ENCODE assay signal across 31 mouse cellular contexts in the genomic region with DNA sequence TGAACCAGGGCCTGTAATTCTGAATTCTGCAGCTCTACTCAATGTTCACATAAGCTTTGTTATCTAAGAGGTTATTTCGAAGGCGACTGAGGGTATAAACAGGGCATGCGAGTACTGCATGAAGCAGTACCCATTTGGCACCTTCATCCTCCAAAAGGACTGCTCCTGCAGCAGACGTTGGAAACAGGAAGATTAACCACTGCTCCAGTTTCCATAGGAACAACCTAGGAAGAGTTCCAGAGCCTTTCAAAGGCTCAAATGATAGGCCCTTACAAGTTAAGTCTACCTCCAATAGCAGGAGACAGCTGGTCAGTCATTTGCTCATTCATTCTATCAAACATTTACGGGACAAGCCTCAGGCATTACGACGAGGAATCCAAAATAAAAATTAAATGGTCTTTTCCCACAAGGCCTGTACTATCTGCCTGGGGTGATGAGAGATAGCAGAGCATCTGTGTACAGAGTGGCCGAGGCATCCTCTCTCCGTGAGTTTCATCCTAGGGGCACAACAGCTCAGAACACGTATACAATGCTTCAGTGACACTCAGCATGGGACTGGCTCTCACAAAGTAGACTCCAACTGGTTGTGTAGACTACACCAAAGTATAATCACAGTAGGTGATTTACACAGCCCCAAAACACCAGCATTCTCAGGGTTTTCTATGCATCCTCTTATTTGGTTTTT. TPM values are rescaled to one million over a fixed set of nuclear protein-coding genes. Genes with fewer than 3 reads are reported as not detected.
A peak's percentile ranks its signal among the peaks of the same experiment; 100 is the strongest.
DNase-seq lines count a peak whose midpoint lies in the region; ATAC-seq and TF ChIP-seq lines count a peak whose summit lies in the region.
"Had no signal": no experiment of that assay in that cellular context is flagged by ENCODE, and none has a peak within 500 bp of the region (broad histone marks: within the 10 kb centered on the region; RNA-seq: fewer than 3 reads in every experiment).

No protein-coding gene starts in this region.

- H3K36me3 ChIP-seq in forebrain, postnatal 0 days (ENCODE audit: insufficient read depth): no peaks in the 10 kb centered on the region
- H3K36me3 ChIP-seq in forebrain, embryonic 16.5 days (ENCODE audit: control insufficient read depth, insufficient read depth): no peaks in the 10 kb centered on the region
- H3K36me3 ChIP-seq in kidney, embryonic 14.5 days (ENCODE audit: control insufficient read depth, insufficient read depth, low read length): no peaks in the 10 kb centered on the region
- no peaks in the 10 kb centered on the region for H3K36me3 ChIP-seq in G1E (replicated peaks)
- no peaks in the 10 kb centered on the region for H3K36me3 ChIP-seq in neural tube, embryonic 14.5 days (ENCODE audit: control insufficient read depth, insufficient read depth, low read length)
- H3K36me3 ChIP-seq: embryonic facial prominence, embryonic 12.5 days; heart, embryonic 13.5 days; stomach, embryonic 15.5 days had no signal

- H3K9ac ChIP-seq in forebrain, postnatal 0 days: no peak overlapping the region
- no peak overlapping the region for H3K9ac ChIP-seq in forebrain, embryonic 16.5 days (replicated peaks; ENCODE audit: low read depth, low read length)
- no peak overlapping the region for H3K9ac ChIP-seq in kidney, embryonic 14.5 days (ENCODE audit: low read depth, low read length)
- H3K9ac ChIP-seq in neural tube, embryonic 14.5 days (replicated peaks; ENCODE audit: low read depth, low read length): no peak overlapping the region
- H3K9ac ChIP-seq: embryonic facial prominence, embryonic 12.5 days; heart, embryonic 13.5 days; liver, embryonic 14.5 days; stomach, embryonic 15.5 days had no signal

- no peak overlapping the region for H3K4me3 ChIP-seq in forebrain, postnatal 0 days (ENCODE audit: low read depth, low read length)
- H3K4me3 ChIP-seq in forebrain, embryonic 16.5 days (replicated peaks; ENCODE audit: low read length): no peak overlapping the region
- no peak overlapping the region for H3K4me3 ChIP-seq in kidney, embryonic 14.5 days (ENCODE audit: low read length)
- no peak overlapping the region for H3K4me3 ChIP-seq in G1E (ENCODE audit: low read depth, low read length)
- no peak overlapping the region for H3K4me3 ChIP-seq in neural tube, embryonic 14.5 days (ENCODE audit: low read depth, low read length)
- H3K4me3 ChIP-seq: embryonic facial prominence, embryonic 12.5 days; gastrocnemius, adult 2 months; heart, embryonic 13.5 days; stomach, embryonic 15.5 days had no signal

- no peaks in the 10 kb centered on the region for H3K4me1 ChIP-seq in forebrain, postnatal 0 days (ENCODE audit: insufficient read depth)
- no peaks in the 10 kb centered on the region for H3K4me1 ChIP-seq in forebrain, embryonic 16.5 days (replicated peaks; ENCODE audit: control insufficient read depth, insufficient read depth, low read length)
- H3K4me1 ChIP-seq in kidney, embryonic 14.5 days (ENCODE audit: control insufficient read depth, insufficient read depth, low read length): no peaks in the 10 kb centered on the region
- H3K4me1 ChIP-seq in G1E (ENCODE audit: insufficient read depth, low read depth, low read length): no peaks in the 10 kb centered on the region
- no peaks in the 10 kb centered on the region for H3K4me1 ChIP-seq in neural tube, embryonic 14.5 days (ENCODE audit: control insufficient read depth, insufficient read depth, low read length)
- H3K4me1 ChIP-seq: embryonic facial prominence, embryonic 12.5 days; stomach, embryonic 15.5 days had no signal

- WGBS in forebrain, postnatal 0 days: 77% methylated on average over 10 of the region's 10 CpGs
- WGBS in forebrain, embryonic 16.5 days: 82% methylated on average over 10 of the region's 10 CpGs
- WGBS in kidney, embryonic 14.5 days: 78% methylated on average over 10 of the region's 10 CpGs
- WGBS in neural tube, embryonic 14.5 days: 61% methylated on average over 10 of the region's 10 CpGs

- no peaks in the 10 kb centered on the region for H3K27me3 ChIP-seq in forebrain, postnatal 0 days (ENCODE audit: insufficient read depth, low read length)
- no peaks in the 10 kb centered on the region for H3K27me3 ChIP-seq in forebrain, embryonic 16.5 days (replicated peaks; ENCODE audit: control insufficient read depth, insufficient read depth, low read length)
- H3K27me3 ChIP-seq in kidney, embryonic 14.5 days (ENCODE audit: control insufficient read depth, insufficient read depth, low read length): no peaks in the 10 kb centered on the region
- no peaks in the 10 kb centered on the region for H3K27me3 ChIP-seq in G1E (ENCODE audit: insufficient read depth, low read length)
- H3K27me3 ChIP-seq in neural tube, embryonic 14.5 days (ENCODE audit: control insufficient read depth, insufficient read depth, low read length): no peaks in the 10 kb centered on the region
- H3K27me3 ChIP-seq: CH12.LX; embryonic facial prominence, embryonic 12.5 days; heart, embryonic 13.5 days; stomach, embryonic 15.5 days had no signal

- H3K27ac ChIP-seq in forebrain, postnatal 0 days (ENCODE audit: low read depth, low read length): no peak overlapping the region
- H3K27ac ChIP-seq in forebrain, embryonic 16.5 days (ENCODE audit: low read length): no peak overlapping the region
- no peak overlapping the region for H3K27ac ChIP-seq in kidney, embryonic 14.5 days (ENCODE audit: low read depth, low read length)
- H3K27ac ChIP-seq in neural tube, embryonic 14.5 days (ENCODE audit: low read depth, low read length): no peak overlapping the region
- H3K27ac ChIP-seq: embryonic facial prominence, embryonic 12.5 days; gastrocnemius, adult 2 months; heart, embryonic 13.5 days; liver, embryonic 14.5 days; macrophage; stomach, embryonic 15.5 days had no signal

- no peak for DNase-seq in forebrain, postnatal 0 days
- DNase-seq in kidney, adult 18-20 months: no peak
- DNase-seq in G1E (ENCODE audit: low spot score): no peak
- no peak for DNase-seq in spleen, postnatal 10 days (ENCODE audit: low spot score in 2 of 2)
- DNase-seq: adrenal gland, postnatal 10 days; cerebellum, adult 11-12 months; cerebellum, adult 9-11 months; embryo, embryonic 11 days; gastrocnemius, adult 2 months; heart, postnatal 10 days; kidney, adult 9 months; kidney, postnatal 14 days; layer of hippocampus, adult 9-11 months; liver; lung, adult 2 months; lung, postnatal 10 days; thymus, postnatal 14 days had no signal

- ATAC-seq in forebrain, postnatal 0 days: peak; percentile 69
- no peak for ATAC-seq in forebrain, embryonic 16.5 days
- ATAC-seq in kidney, embryonic 14.5 days (ENCODE audit: low FRiP score, low TSS enrichment): 0 out of 2 replicates have a peak, but pooled peaks have one; percentile 18
- no peak for ATAC-seq in G1E (ENCODE audit: extremely low read depth, insufficient number of reproducible peaks, low FRiP score, poor library complexity, severe bottlenecking)
- peak; percentile 68 for ATAC-seq in neural tube, embryonic 14.5 days (ENCODE audit: low read depth)
- ATAC-seq: forebrain, embryonic 14.5 days; intestine, embryonic 16.5 days had no signal

- no peak for TF ChIP-seq CTCF in forebrain, postnatal 0 days (IDR thresholded peaks at IDR 0.05; ENCODE audit: low read depth)
- 0 out of 2 replicates have a peak, but pooled peaks have one; percentile 5 for TF ChIP-seq CTCF in G1E (IDR thresholded peaks at IDR 0.05; ENCODE audit: low read depth, low read length)

- H3K9me3 ChIP-seq in forebrain, postnatal 0 days (ENCODE audit: low read length): no peaks in the 10 kb centered on the region
- no peaks in the 10 kb centered on the region for H3K9me3 ChIP-seq in forebrain, embryonic 16.5 days (ENCODE audit: control insufficient read depth, low read length)
- H3K9me3 ChIP-seq in kidney, embryonic 14.5 days (ENCODE audit: control insufficient read depth, low read length): no peaks in the 10 kb centered on the region
- peaks cover 32% of the 10 kb centered on the region for H3K9me3 ChIP-seq in G1E (replicated peaks)
- no peaks in the 10 kb centered on the region for H3K9me3 ChIP-seq in neural tube, embryonic 14.5 days (ENCODE audit: control insufficient read depth, low read length)
- H3K9me3 ChIP-seq: embryonic facial prominence, embryonic 12.5 days; heart, embryonic 13.5 days; stomach, embryonic 15.5 days had no signal

- H3K4me2 ChIP-seq in forebrain, postnatal 0 days (ENCODE audit: low read depth): no peak overlapping the region
- no peak overlapping the region for H3K4me2 ChIP-seq in forebrain, embryonic 16.5 days (ENCODE audit: low read length)
- H3K4me2 ChIP-seq in kidney, embryonic 14.5 days (replicated peaks; ENCODE audit: low read depth, low read length): no peak overlapping the region
- no peak overlapping the region for H3K4me2 ChIP-seq in neural tube, embryonic 14.5 days (ENCODE audit: low read depth, low read length)
- H3K4me2 ChIP-seq: embryonic facial prominence, embryonic 12.5 days; heart, embryonic 13.5 days; stomach, embryonic 15.5 days had no signal

RNA-seq across cellular contexts. Expression of gene Dpt, which starts 8.4 kb away (rescaled TPM):
- total RNA-seq in forebrain, postnatal 0 days (2014; rRNA removed): not detected in 2 replicates
- 0.26 and 0.40 TPM in 2 replicates for polyA plus RNA-seq in forebrain, postnatal 0 days (2015; fragmentation: Nextera tagmentation; extraction: Ambion mirVana)
- polyA plus RNA-seq in forebrain, embryonic 16.5 days (2015; fragmentation: Nextera tagmentation; extraction: Ambion mirVana): 0.14 TPM in 1 of 2 replicates, not detected in the other
- 0.29 TPM in 1 of 2 replicates, not detected in the other for polyA plus RNA-seq in kidney, embryonic 14.5 days (2014; fragmentation: Nextera tagmentation; extraction: Ambion mirVana)
- total RNA-seq in G1E (2014; fragmentation: Nextera tagmentation) (not detected in 2 replicates), G1E (2017) (not detected in 2 replicates)
- polyA plus RNA-seq in G1E (2012): not detected in 2 replicates
- 0.85 TPM in 1 of 2 replicates, not detected in the other for polyA plus RNA-seq in neural tube, embryonic 14.5 days (2014; fragmentation: Nextera tagmentation; extraction: Ambion mirVana)
- total RNA-seq: CH12.LX; ES-E14; megakaryocyte-erythroid progenitor cell, adult 5-6 weeks; monocyte, adult 5-6 weeks had no signal
- polyA plus RNA-seq: forebrain, embryonic 14.5 days; macrophage had no signal

Comparison
In these comparisons a context has a peak if more than half of its experiments do, and no peak if none do; other contexts are left out.
1. ATAC-seq: peak in forebrain, postnatal 0 days (single experiment), kidney, embryonic 14.5 days (single experiment) and neural tube, embryonic 14.5 days (single experiment); none in forebrain, embryonic 16.5 days (single experiment) and G1E (single experiment).